ENCODE assay signal across 8 mouse cellular contexts in genomic region chr15:94404071-94404545, GRCm38 (mm10).
DNase-seq lines count a peak whose midpoint lies in the region; ATAC-seq and TF ChIP-seq lines count a peak whose summit lies in the region.

No protein-coding gene starts in this region.

- TF ChIP-seq POLR2A in liver, adult 2 months (IDR thresholded peaks at IDR 0.05; ENCODE audit: extremely low read depth, insufficient read depth, low read length) = no peak
- peak; percentile 79 for TF ChIP-seq POLR2A in olfactory bulb, adult 2 months (IDR thresholded peaks at IDR 0.05; ENCODE audit: insufficient read depth, low read depth, low read length)
- no peak for TF ChIP-seq POLR2A in thymus, adult 2 months (IDR thresholded peaks at IDR 0.05; ENCODE audit: control insufficient read depth, extremely low read depth, insufficient read depth, low read length, poor library complexity)

- no peaks in the 10 kb centered on the region for H3K36me3 ChIP-seq in megakaryocyte, embryonic 14.5 days (replicated peaks; ENCODE audit: low read length)
- no peaks in the 10 kb centered on the region for H3K36me3 ChIP-seq in forebrain, embryonic 11.5 days (ENCODE audit: control insufficient read depth, insufficient read depth, low read length)
- H3K36me3 ChIP-seq in heart, embryonic 14.5 days (ENCODE audit: control insufficient read depth, insufficient read depth, low read length) = no peaks in the 10 kb centered on the region
- H3K36me3 ChIP-seq in liver, adult 2 months (ENCODE audit: control insufficient read depth, insufficient read depth, low read length) = no peaks in the 10 kb centered on the region
- no peaks in the 10 kb centered on the region for H3K36me3 ChIP-seq in thymus, adult 2 months (ENCODE audit: control insufficient read depth, insufficient read depth, low read length)

- peaks cover 2% of the 10 kb centered on the region; the same call in 1 of the 2 replicates for H3K9me3 ChIP-seq in megakaryocyte, embryonic 14.5 days
- no peaks in the 10 kb centered on the region for H3K9me3 ChIP-seq in forebrain, embryonic 11.5 days (ENCODE audit: control insufficient read depth, low read length)
- H3K9me3 ChIP-seq in heart, embryonic 14.5 days (ENCODE audit: control insufficient read depth, low read length) = no peaks in the 10 kb centered on the region

- DNase-seq in forebrain, embryonic 11.5 days (ENCODE audit: low spot score) = peak; percentile 91
- DNase-seq in kidney, postnatal 10 days = peak; percentile 88
- DNase-seq in liver, adult 2 months (ENCODE audit: extremely low read depth, low read depth, low spot score) = no peak
- peak; percentile 74 for DNase-seq in thymus, adult 2 months

- H3K4me2 ChIP-seq in forebrain, embryonic 11.5 days (ENCODE audit: low read depth, low read length, severe bottlenecking) = peak overlapping the region; percentile 97
- H3K4me2 ChIP-seq in heart, embryonic 14.5 days (ENCODE audit: low read length) = peak overlapping the region; percentile 99

- H3K79me2 ChIP-seq in liver, adult 2 months (ENCODE audit: control insufficient read depth, insufficient read depth, low read length) = no peaks in the 10 kb centered on the region

- ATAC-seq in megakaryocyte, adult 5-6 weeks (ENCODE audit: poor library complexity, severe bottlenecking) = no peak
- peak; percentile 94 for ATAC-seq in forebrain, embryonic 11.5 days (replicated peaks; ENCODE audit: low FRiP score)
- ATAC-seq in heart, embryonic 14.5 days (ENCODE audit: insufficient number of reproducible peaks, insufficient read depth, low FRiP score, low read depth) = peak; percentile 97

- H3K27me3 ChIP-seq in megakaryocyte, embryonic 14.5 days (replicated peaks) = peaks cover 54% of the 10 kb centered on the region
- H3K27me3 ChIP-seq in forebrain, embryonic 11.5 days (ENCODE audit: control insufficient read depth, insufficient read depth, low read length) = peaks cover 2% of the 10 kb centered on the region; the same call in 1 of the 2 replicates
- peaks cover 43% of the 10 kb centered on the region for H3K27me3 ChIP-seq in heart, embryonic 14.5 days (ENCODE audit: control insufficient read depth, insufficient read depth, low read length)
- peaks cover 7% of the 10 kb centered on the region for H3K27me3 ChIP-seq in liver, adult 2 months (ENCODE audit: control insufficient read depth, insufficient read depth, low read length)
- H3K27me3 ChIP-seq in thymus, adult 2 months (ENCODE audit: control insufficient read depth, insufficient read depth, low read length) = peaks cover 6% of the 10 kb centered on the region

- TF ChIP-seq CTCF in liver, adult 2 months (IDR thresholded peaks at IDR 0.05; ENCODE audit: low read depth, low read length) = no peak
- no peak for TF ChIP-seq CTCF in olfactory bulb, adult 2 months (IDR thresholded peaks at IDR 0.05; ENCODE audit: insufficient read depth, low read depth, low read length)
- no peak for TF ChIP-seq CTCF in thymus, adult 2 months (IDR thresholded peaks at IDR 0.05; ENCODE audit: borderline replicate concordance, control insufficient read depth, extremely low read depth, insufficient read depth, low read length, poor library complexity)

- WGBS in forebrain, embryonic 11.5 days = 0% methylated on average over 60 of the region's 65 CpGs
- under 1% methylated on average over 60 of the region's 65 CpGs for WGBS in heart, embryonic 14.5 days
- 1% methylated on average over 63 of the region's 65 CpGs for WGBS in liver, adult 2 months
- under 1% methylated on average over 64 of the region's 65 CpGs for WGBS in olfactory bulb, adult 2 months
- 2% methylated on average over 64 of the region's 65 CpGs for WGBS in thymus, adult 2 months

- 0 out of 2 replicates have a peak overlapping the region, but pooled peaks have one; percentile 41 for H3K27ac ChIP-seq in forebrain, embryonic 11.5 days (ENCODE audit: low read depth, low read length)
- no peak overlapping the region for H3K27ac ChIP-seq in heart, embryonic 14.5 days (replicated peaks in 1 of 2; ENCODE audit: control insufficient read depth in 1 of 2, insufficient read depth in 1 of 2, low read depth in 2 of 2, low read length in 2 of 2)
- H3K27ac ChIP-seq in liver, adult 2 months (replicated peaks; ENCODE audit: insufficient read depth, low read depth, low read length) = no peak overlapping the region
- no peak overlapping the region; the same call in 1 of the 2 replicates for H3K27ac ChIP-seq in olfactory bulb, adult 2 months (ENCODE audit: insufficient read depth, low read depth, low read length)
- H3K27ac ChIP-seq in thymus, adult 2 months (ENCODE audit: control insufficient read depth, insufficient read depth, low read length) = no peak overlapping the region

- peak overlapping the region; percentile 80 for H3K9ac ChIP-seq in forebrain, embryonic 11.5 days (ENCODE audit: low read length)
- H3K9ac ChIP-seq in heart, embryonic 14.5 days (ENCODE audit: low read length) = peak overlapping the region; percentile 74
- no peak overlapping the region for H3K9ac ChIP-seq in liver, adult 2 months (ENCODE audit: low read depth, low read length)

- peak overlapping the region; percentile 92 for H3K4me3 ChIP-seq in megakaryocyte, embryonic 14.5 days (replicated peaks)
- peak overlapping the region; percentile 69 for H3K4me3 ChIP-seq in forebrain, embryonic 11.5 days (ENCODE audit: low read depth, low read length)
- peak overlapping the region; percentile 59 to 64 for H3K4me3 ChIP-seq in heart, embryonic 14.5 days (ENCODE audit: control insufficient read depth in 1 of 2, insufficient read depth in 1 of 2, low read depth in 1 of 2, low read length in 2 of 2)
- peak overlapping the region; percentile 27; the same call in 1 of the 2 replicates for H3K4me3 ChIP-seq in liver, adult 2 months (ENCODE audit: insufficient read depth, low read depth, low read length)
- H3K4me3 ChIP-seq in olfactory bulb, adult 2 months (ENCODE audit: insufficient read depth, low read depth, low read length) = peak overlapping the region; percentile 72
- peak overlapping the region; percentile 39 for H3K4me3 ChIP-seq in thymus, adult 2 months (ENCODE audit: control insufficient read depth, insufficient read depth, low read length)

- peaks cover 20% of the 10 kb centered on the region for H3K4me1 ChIP-seq in megakaryocyte, embryonic 14.5 days
- H3K4me1 ChIP-seq in forebrain, embryonic 11.5 days (replicated peaks; ENCODE audit: control insufficient read depth, insufficient read depth, low read length) = peaks cover 9% of the 10 kb centered on the region
- H3K4me1 ChIP-seq in heart, embryonic 14.5 days (ENCODE audit: control insufficient read depth in 2 of 2, insufficient read depth in 2 of 2, low read length in 2 of 2) = peaks cover 7 to 9% of the 10 kb centered on the region in 2 experiments; a peak in 3 of 4 replicates
- no peaks in the 10 kb centered on the region for H3K4me1 ChIP-seq in liver, adult 2 months (ENCODE audit: control insufficient read depth, insufficient read depth, low read length)
- H3K4me1 ChIP-seq in olfactory bulb, adult 2 months (ENCODE audit: control insufficient read depth, insufficient read depth, low read length) = peaks cover 9% of the 10 kb centered on the region
- H3K4me1 ChIP-seq in thymus, adult 2 months (replicated peaks; ENCODE audit: control insufficient read depth, insufficient read depth, low read length) = peaks cover 13% of the 10 kb centered on the region

Comparison
In these comparisons a context has a peak if more than half of its experiments do, and no peak if none do; other contexts are left out.
1. H3K4me3 ChIP-seq: peak in every context shown above with its lines; median percentile 92 in megakaryocyte, embryonic 14.5 days; 72 in olfactory bulb, adult 2 months; 69 in forebrain, embryonic 11.5 days; 62 in heart, embryonic 14.5 days; 39 in thymus, adult 2 months; 27 in liver, adult 2 months.